Mouse (Mus musculus): ENCODE data around the gene Daw1.

DNA sequence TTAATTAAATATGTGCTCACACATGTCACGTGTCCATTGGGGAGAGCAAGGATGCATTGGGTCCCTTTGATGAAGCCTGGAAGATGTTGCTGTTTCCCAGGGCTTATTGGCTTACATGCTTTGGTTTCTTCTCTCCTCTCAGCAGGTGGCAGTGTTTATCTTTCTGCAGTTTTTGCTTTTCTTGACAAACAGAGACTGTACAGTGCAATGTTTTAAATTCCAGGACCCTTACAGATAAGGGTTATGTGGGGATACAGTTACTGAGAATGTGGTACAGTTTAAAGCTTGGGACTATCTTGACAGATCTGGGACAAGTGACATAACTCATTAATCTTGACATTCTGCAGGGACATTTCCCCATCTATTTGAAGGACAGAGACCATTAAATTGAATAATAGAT lies 58.7 kb downstream of the Daw1 start:
- TF ChIP-seq CTCF (IDR thresholded peaks at IDR 0.05; ENCODE audit: borderline replicate concordance, insufficient read depth, low read depth, low read length) (no peak), POLR2A (IDR thresholded peaks at IDR 0.05; ENCODE audit: borderline replicate concordance, insufficient read depth, low read length) (no peak)

Data from cerebellum, adult 2 months (tissue).